Mouse (Mus musculus): Measurements from ENCODE around the gene Snd1. TPM values are rescaled to one million over a fixed set of nuclear protein-coding genes. Genes with fewer than 3 reads are reported as not detected.
A peak's percentile ranks its signal among the peaks of the same experiment; 100 is the strongest.

The Snd1 gene
- total and polyA plus RNA-seq, 3 experiments = 83.7 to 377 (median 210) TPM

DNA sequence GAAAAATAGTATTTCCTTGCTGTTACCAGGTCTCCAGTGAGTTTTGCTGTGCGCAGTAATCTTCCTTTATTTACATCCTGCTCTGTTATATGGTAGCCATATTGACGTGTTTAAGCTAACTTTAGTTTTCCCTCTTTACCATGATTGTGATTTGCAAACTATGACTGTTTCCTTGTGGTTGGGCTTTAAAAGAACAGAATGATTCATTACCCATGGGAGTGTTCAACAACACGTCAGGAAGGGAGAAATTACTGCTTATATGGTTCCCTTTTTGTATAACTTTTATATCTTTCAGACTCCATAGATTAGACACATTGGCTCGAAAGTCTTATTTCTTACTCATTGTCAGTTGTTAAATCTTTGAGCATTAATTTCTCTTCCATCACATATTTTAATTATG is 138.5 kb downstream of the Snd1 start:
- TF ChIP-seq ZNF384 (IDR thresholded peaks at IDR 0.05; ENCODE audit: low read depth, low read length) = no peak
- no peak for TF ChIP-seq NRF1 (IDR thresholded peaks at IDR 0.05; ENCODE audit: low read depth, low read length)
- TF ChIP-seq MYC (IDR thresholded peaks at IDR 0.05; ENCODE audit: low read depth, low read length) = no peak
- no peak for TF ChIP-seq BHLHE40 (IDR thresholded peaks at IDR 0.05; ENCODE audit: low read depth, low read length)
- no peak for TF ChIP-seq IRF4 (IDR thresholded peaks at IDR 0.05; ENCODE audit: low read depth, low read length)
- no peak for TF ChIP-seq CHD2 (IDR thresholded peaks at IDR 0.05; ENCODE audit: low read length)
- no peak for TF ChIP-seq MXI1 (IDR thresholded peaks at IDR 0.05; ENCODE audit: low read depth, low read length)
- TF ChIP-seq POLR2AphosphoS2 (IDR thresholded peaks at IDR 0.05; ENCODE audit: low read depth, low read length) = no peak
- in situ Hi-C loops (cut with MboI; ENCODE audit: low pct_ligation_motif_present, low pct_unique_long_range_greater_than_20kb, low sequenced_read_pairs) (no loop called here), dilution Hi-C loops (cut with MboI; ENCODE audit: extremely low pct_ligation_motif_present, extremely low pct_unique_long_range_greater_than_20kb, low sequenced_read_pairs) (no loop called here)
- Histone ChIP-seq H3K4me2 (ENCODE audit: insufficient read depth, low read depth, poor library complexity, severe bottlenecking) (peak overlapping the region; percentile 10; the same call in 1 of the 2 replicates), H3K27me3 (replicated peaks) (no peaks in the 10 kb centered on the region), H3K36me3 (replicated peaks in 1 of 2; ENCODE audit: control insufficient read depth in 1 of 2, insufficient read depth in 1 of 2, low read length in 1 of 2) (peaks cover 0 to 48% of the 10 kb centered on the region in 2 experiments), H3K9ac (ENCODE audit: insufficient read depth, low read depth) (no peak overlapping the region), H3K4me3 (replicated peaks in 1 of 3; ENCODE audit: low read depth in 2 of 3, low read length in 2 of 3, poor library complexity in 1 of 3) (no peak overlapping the region), H3K4me1 (ENCODE audit: control insufficient read depth in 1 of 2, insufficient read depth in 2 of 2) (peaks cover 0 to 44% of the 10 kb centered on the region in 2 experiments; a peak in 3 of 4 replicates), H3K79me2 (replicated peaks; ENCODE audit: control insufficient read depth, extremely low read depth, insufficient read depth, poor library complexity, severe bottlenecking) (peaks cover 34% of the 10 kb centered on the region), H3K27ac (ENCODE audit: insufficient read depth, low read depth) (no peak overlapping the region), H3K9me3 (replicated peaks; ENCODE audit: low read length) (no peaks in the 10 kb centered on the region)
- peak; percentile 39 for DNase-seq (ENCODE audit: extremely low read depth)

DNA sequence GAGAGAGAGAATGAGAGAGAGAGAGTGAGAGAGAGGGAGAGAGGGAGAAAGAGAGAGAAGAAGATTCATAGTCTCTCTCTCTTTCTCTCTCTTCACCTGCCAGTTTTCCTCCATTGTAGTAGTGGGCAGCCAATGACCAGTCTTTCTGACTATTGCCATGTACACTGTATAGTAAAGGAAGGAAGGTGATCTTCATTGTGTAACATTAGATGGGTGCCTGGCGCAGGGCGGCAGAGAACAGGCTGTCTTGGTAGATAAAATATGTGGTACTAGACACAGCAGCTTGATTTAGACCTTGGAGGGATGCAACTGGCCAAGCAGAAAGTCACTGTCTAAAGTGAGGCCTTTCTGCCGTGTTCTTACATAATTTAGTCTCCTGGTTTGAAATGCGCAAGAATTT is 139.9 kb downstream of the Snd1 start:
- no peak overlapping the region for H3K4me3 ChIP-seq (replicated peaks in 1 of 3; ENCODE audit: low read depth in 2 of 3, low read length in 2 of 3, poor library complexity in 1 of 3)
- TF ChIP-seq MAX (IDR thresholded peaks at IDR 0.05; ENCODE audit: low read length) (no peak), ZMIZ1 (IDR thresholded peaks at IDR 0.05; ENCODE audit: low read depth, low read length) (no peak), SIN3A (IDR thresholded peaks at IDR 0.05; ENCODE audit: low read length) (no peak)
- in situ Hi-C loops (cut with MboI; ENCODE audit: low pct_ligation_motif_present, low pct_unique_long_range_greater_than_20kb, low sequenced_read_pairs) = no loop called here
- peaks cover 4 to 52% of the 10 kb centered on the region in 2 experiments for H3K36me3 ChIP-seq (replicated peaks in 1 of 2; ENCODE audit: control insufficient read depth in 1 of 2, insufficient read depth in 1 of 2, low read length in 1 of 2)
- H3K4me1 ChIP-seq (ENCODE audit: control insufficient read depth in 1 of 2, insufficient read depth in 2 of 2) = peaks cover 0 to 34% of the 10 kb centered on the region in 2 experiments; a peak in 2 of 4 replicates
- dilution Hi-C loops (cut with MboI; ENCODE audit: extremely low pct_ligation_motif_present, extremely low pct_unique_long_range_greater_than_20kb, low sequenced_read_pairs) = no loop called here
- DNase-seq (ENCODE audit: extremely low read depth) = no peak
- H3K4me2 ChIP-seq (ENCODE audit: insufficient read depth, low read depth, poor library complexity, severe bottlenecking) = no peak overlapping the region
- H3K27me3 ChIP-seq (replicated peaks) = no peaks in the 10 kb centered on the region
- H3K9me3 ChIP-seq (replicated peaks; ENCODE audit: low read length) = no peaks in the 10 kb centered on the region
- H3K27ac ChIP-seq (ENCODE audit: insufficient read depth, low read depth) = no peak overlapping the region
- no peak overlapping the region for H3K9ac ChIP-seq (ENCODE audit: insufficient read depth, low read depth)
- H3K79me2 ChIP-seq (replicated peaks; ENCODE audit: control insufficient read depth, extremely low read depth, insufficient read depth, poor library complexity, severe bottlenecking) = peaks cover 30% of the 10 kb centered on the region

DNA sequence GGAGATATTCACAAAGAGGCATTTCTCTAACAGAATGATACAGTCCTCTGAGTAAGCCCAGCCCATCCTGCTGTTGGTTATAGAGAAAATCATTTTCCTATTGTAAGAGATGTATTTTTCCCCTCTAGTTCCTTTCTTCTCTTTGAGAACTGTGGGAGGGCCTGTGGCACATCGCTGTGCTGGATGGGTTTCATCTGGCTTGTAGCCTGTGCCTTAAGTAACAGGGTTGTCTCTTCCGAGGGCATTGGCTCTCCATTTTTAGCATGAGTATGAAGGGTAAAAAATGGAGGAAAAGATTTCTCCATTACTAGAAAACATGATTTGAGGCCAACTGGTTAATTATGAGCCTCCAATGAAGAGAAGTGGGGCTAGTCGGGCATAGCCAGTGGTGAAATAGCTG is 140.5 kb downstream of the Snd1 start:
- no peaks in the 10 kb centered on the region for H3K9me3 ChIP-seq (replicated peaks; ENCODE audit: low read length)
- TF ChIP-seq MXI1 (IDR thresholded peaks at IDR 0.05; ENCODE audit: low read depth, low read length) (no peak), MAFK (IDR thresholded peaks at IDR 0.05; ENCODE audit: insufficient replicate concordance, low read length) (no peak), MEF2A (IDR thresholded peaks at IDR 0.05; ENCODE audit: borderline replicate concordance, low read depth, low read length) (no peak), EP300 (IDR thresholded peaks at IDR 0.05; ENCODE audit: low read length) (no peak), ZKSCAN1 (IDR thresholded peaks at IDR 0.05; ENCODE audit: borderline replicate concordance, low read depth, low read length) (no peak), JUND (conservative IDR thresholded peaks at IDR 0.05; ENCODE audit: low read depth, low read length) (no peak), CHD2 (IDR thresholded peaks at IDR 0.05; ENCODE audit: low read length) (no peak), HCFC1 (IDR thresholded peaks at IDR 0.05; ENCODE audit: low read depth, low read length) (no peak), ZC3H11A (IDR thresholded peaks at IDR 0.05; ENCODE audit: low read depth, low read length) (no peak)
- peaks cover 33% of the 10 kb centered on the region for H3K79me2 ChIP-seq (replicated peaks; ENCODE audit: control insufficient read depth, extremely low read depth, insufficient read depth, poor library complexity, severe bottlenecking)
- H3K4me1 ChIP-seq (ENCODE audit: control insufficient read depth in 1 of 2, insufficient read depth in 2 of 2) = peaks cover 0 to 32% of the 10 kb centered on the region in 2 experiments; a peak in 2 of 4 replicates
- H3K4me3 ChIP-seq (replicated peaks in 1 of 3; ENCODE audit: low read depth in 2 of 3, low read length in 2 of 3, poor library complexity in 1 of 3) = no peak overlapping the region
- H3K4me2 ChIP-seq (ENCODE audit: insufficient read depth, low read depth, poor library complexity, severe bottlenecking) = no peak overlapping the region
- no peak overlapping the region for H3K27ac ChIP-seq (ENCODE audit: insufficient read depth, low read depth)
- H3K9ac ChIP-seq (ENCODE audit: insufficient read depth, low read depth) = no peak overlapping the region
- dilution Hi-C loops (cut with MboI; ENCODE audit: extremely low pct_ligation_motif_present, extremely low pct_unique_long_range_greater_than_20kb, low sequenced_read_pairs) = no loop called here
- DNase-seq (ENCODE audit: extremely low read depth) = no peak
- H3K36me3 ChIP-seq (replicated peaks in 1 of 2; ENCODE audit: control insufficient read depth in 1 of 2, insufficient read depth in 1 of 2, low read length in 1 of 2) = peaks cover 4 to 55% of the 10 kb centered on the region in 2 experiments
- no peaks in the 10 kb centered on the region for H3K27me3 ChIP-seq (replicated peaks)
- in situ Hi-C loops (cut with MboI; ENCODE audit: low pct_ligation_motif_present, low pct_unique_long_range_greater_than_20kb, low sequenced_read_pairs) = no loop called here
